Mouse (Mus musculus) ES-E14 (cell line): ENCODE data around the gene Mst1r. TPM values are rescaled to one million over a fixed set of nuclear protein-coding genes. Genes with fewer than 3 reads are reported as not detected.

Experiments used
- DNase-seq: peaks from one replicate; pipeline ENCODE4 v3.0.0-alpha.2; 2013; ENCODE audit warnings: low read depth, low spot score
- H3K27ac ChIP-seq: 2 replicates; pipeline ENCODE4 v1.5.1; 2012; ENCODE audit warnings: low read depth, mild to moderate bottlenecking, low read length, moderate library complexity, mixed read lengths; ENCODE audit not compliant: poor library complexity, insufficient read depth, severe bottlenecking
- H3K36me3 ChIP-seq: 2 replicates; pipeline ENCODE4 v1.6.1; 2012; ENCODE audit warnings: mild to moderate bottlenecking, low read length, moderate library complexity, mixed read lengths; ENCODE audit not compliant: control insufficient read depth, poor library complexity, insufficient read depth, severe bottlenecking
- H3K4me1 ChIP-seq, 2 experiments: fragments of 150-350 bp in 1 of 2; sonication (generic) in 1 of 2; 2 replicates each; pipeline ENCODE4 v1.6.1; 2012; ENCODE audit warnings: low read length in 2 of 2, mild to moderate bottlenecking in 1 of 2, mixed read lengths in 1 of 2; ENCODE audit not compliant: control insufficient read depth in 2 of 2, insufficient read depth in 2 of 2, poor library complexity in 1 of 2
- H3K4me3 ChIP-seq, 2 experiments: fragments of 150-350 bp in 1 of 2; sonication (generic) in 1 of 2; 2 replicates each; pipeline ENCODE4 v1.5.1; 2012; ENCODE audit warnings: low read length in 2 of 2, low read depth in 1 of 2, mild to moderate bottlenecking in 1 of 2, mixed read lengths in 1 of 2; ENCODE audit not compliant: insufficient read depth in 1 of 2, poor library complexity in 1 of 2, severe bottlenecking in 1 of 2
- H3K9ac ChIP-seq: 2 replicates; pipeline ENCODE4 v1.6.1; 2012; ENCODE audit warnings: low read depth, mild to moderate bottlenecking, low read length, mixed read lengths; ENCODE audit not compliant: poor library complexity, insufficient read depth, severe bottlenecking
- H3K9me3 ChIP-seq: fragments of 150-350 bp; sonication (generic); 2 replicates; pipeline ENCODE4 v1.6.1; 2012; ENCODE audit warnings: low read depth, mild to moderate bottlenecking, low read length; ENCODE audit not compliant: control insufficient read depth, insufficient read depth
- CHD2 ChIP-seq: IDR thresholded peaks from 2 replicates; pipeline ENCODE4 v1.6.1; 2014; ENCODE audit warnings: mild to moderate bottlenecking, low read depth, low read length, inconsistent platforms
- HCFC1 ChIP-seq: IDR thresholded peaks from 2 replicates; pipeline ENCODE4 v1.6.1; 2012; ENCODE audit warnings: low read length, inconsistent platforms, borderline replicate concordance; ENCODE audit not compliant: insufficient read depth
- MAFK ChIP-seq: IDR thresholded peaks from 2 replicates; pipeline ENCODE4 v1.6.1; 2014; ENCODE audit warnings: mild to moderate bottlenecking, low read depth, low read length, inconsistent platforms; ENCODE audit not compliant: insufficient read depth
- ZC3H11A ChIP-seq: IDR thresholded peaks from 2 replicates; pipeline ENCODE4 v1.6.1; 2012; ENCODE audit warnings: low read depth, mild to moderate bottlenecking, inconsistent platforms, low read length, borderline replicate concordance
- ZNF384 ChIP-seq: IDR thresholded peaks from 2 replicates; pipeline ENCODE4 v1.6.1; 2012; ENCODE audit warnings: low read depth, low read length, inconsistent platforms
- in situ Hi-C, 2 experiments: fragments of 600-800 bp; cut with MboI; formaldehyde crosslinking; loops; one replicate each; pipeline ENCODE4 v1.15.1; 2025; ENCODE audit warnings: low sequenced_read_pairs in 2 of 2, inconsistent platforms in 1 of 2; ENCODE audit not compliant: unreplicated experiment in 2 of 2
- total RNA-seq: library from RNA; depleted of rRNA; stranded (reverse); fragments of 300-350 nt; gene quantifications from 2 replicates; pipeline ENCODE4 v1.2.3, GENCODE M21; 2012

Gene Mst1r
- total RNA-seq, 1 experiment = 0.22 TPM

DNA sequence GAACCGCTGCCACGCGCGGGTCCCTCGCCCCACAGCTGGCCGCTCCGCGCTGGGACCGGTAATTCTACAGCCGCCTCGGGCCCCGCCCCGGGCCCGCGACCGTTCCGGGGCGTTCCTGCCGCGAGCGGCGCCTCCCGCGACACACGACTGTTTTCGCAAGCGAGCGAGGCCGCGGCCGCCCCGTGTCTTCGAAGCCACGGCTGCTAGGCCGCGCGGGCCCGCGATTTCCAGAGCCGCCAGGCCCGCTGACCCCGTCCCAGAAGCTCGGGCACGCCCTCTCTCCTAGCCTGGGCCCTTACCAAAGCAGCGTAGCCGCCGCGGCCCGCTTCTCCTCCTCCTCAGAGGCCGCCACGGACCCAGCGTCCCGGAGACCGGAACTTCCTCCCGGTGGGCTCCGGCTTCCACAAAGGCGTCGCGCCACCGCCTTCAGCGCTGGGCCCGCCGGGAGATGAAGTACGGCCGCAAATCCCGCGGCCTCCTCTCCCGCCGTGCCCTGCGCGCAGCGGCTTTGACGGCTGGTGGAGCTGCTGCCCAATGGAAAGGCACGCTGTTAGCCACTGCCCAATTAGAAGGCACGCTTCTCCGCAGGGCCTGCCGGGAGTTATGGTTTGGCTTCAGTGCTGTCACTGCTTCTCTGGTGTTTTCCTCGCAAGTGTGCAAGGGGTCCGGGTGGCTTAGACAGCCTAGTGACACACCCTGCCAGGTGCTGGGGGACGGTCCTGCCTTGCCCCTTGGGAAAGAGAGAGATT is 34.1 kb upstream of the Mst1r start:
- DNase-seq = peak; percentile 83
- no peak for TF ChIP-seq MAFK
- TF ChIP-seq ZNF384 = no peak
- TF ChIP-seq ZC3H11A = no peak
- TF ChIP-seq CHD2 = 0 out of 2 replicates have a peak, but pooled peaks have one; percentile 49
- TF ChIP-seq HCFC1 = peak; percentile 82
- in situ Hi-C loops = no loop called here

GRCm38 (mm10) chr9:107873137-107873536 is 33.5 kb upstream of the Mst1r start, which contains the start of gene Rbm6:
Gene Rbm6 (minus strand): TSS chr9:107873237.
- peak within 1 kb of the TSS; percentile 47 for H3K27ac ChIP-seq
- no peak for DNase-seq
- no peaks in the 10 kb centered on the region for H3K9me3 ChIP-seq
- TF ChIP-seq MAFK (no peak), CHD2 (no peak), ZNF384 (no peak)
- no peaks in the 10 kb centered on the region; the same call in 1 of the 2 replicates for H3K36me3 ChIP-seq
- H3K4me3 ChIP-seq = peak within 1 kb of the TSS; percentile 90 to 95
- in situ Hi-C loops = no loop called here
- H3K9ac ChIP-seq = peak within 1 kb of the TSS; percentile 95
- H3K4me1 ChIP-seq = peaks cover 0 to 7% of the 10 kb centered on the region in 2 experiments; a peak in 1 of 4 replicates

More for the DNA sequence above, 34.1 kb upstream of the Mst1r start:
- no peaks in the 10 kb centered on the region; the same call in 1 of the 2 replicates for H3K36me3 ChIP-seq
- peak overlapping the region; percentile 90 to 95 for H3K4me3 ChIP-seq
- H3K9me3 ChIP-seq = no peaks in the 10 kb centered on the region
- H3K27ac ChIP-seq = peak overlapping the region; percentile 47
- H3K9ac ChIP-seq = peak overlapping the region; percentile 95
- peaks cover 0 to 7% of the 10 kb centered on the region in 2 experiments; a peak in 1 of 4 replicates for H3K4me1 ChIP-seq

DNA sequence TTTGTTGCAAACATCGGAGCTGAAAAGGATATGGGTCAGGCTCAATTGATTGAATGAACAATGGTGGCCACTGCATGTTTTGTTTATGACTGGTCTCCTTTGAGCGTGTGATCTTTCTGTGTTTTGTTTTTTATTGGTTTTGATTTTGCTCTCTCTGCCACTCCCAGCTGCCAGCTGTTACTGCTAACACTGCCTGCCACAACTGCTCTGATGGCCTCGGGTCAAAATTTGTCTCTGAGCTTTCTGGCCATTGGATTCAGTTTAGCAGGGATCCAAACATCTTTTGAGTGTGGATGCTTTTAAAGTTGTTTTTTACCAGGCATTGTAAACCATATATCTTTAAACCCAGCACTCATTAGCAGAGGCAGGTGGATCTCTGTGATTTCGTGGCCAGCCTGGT is 26.3 kb upstream of the Mst1r start:
- no peak overlapping the region for H3K4me3 ChIP-seq
- H3K36me3 ChIP-seq = no peaks in the 10 kb centered on the region
- in situ Hi-C loops = no loop called here
- no peak overlapping the region for H3K27ac ChIP-seq
- H3K9ac ChIP-seq = no peak overlapping the region
- DNase-seq = no peak
- no peaks in the 10 kb centered on the region for H3K4me1 ChIP-seq
- H3K9me3 ChIP-seq = no peaks in the 10 kb centered on the region
- TF ChIP-seq ZNF384 = no peak
- no peak for TF ChIP-seq HCFC1

DNA sequence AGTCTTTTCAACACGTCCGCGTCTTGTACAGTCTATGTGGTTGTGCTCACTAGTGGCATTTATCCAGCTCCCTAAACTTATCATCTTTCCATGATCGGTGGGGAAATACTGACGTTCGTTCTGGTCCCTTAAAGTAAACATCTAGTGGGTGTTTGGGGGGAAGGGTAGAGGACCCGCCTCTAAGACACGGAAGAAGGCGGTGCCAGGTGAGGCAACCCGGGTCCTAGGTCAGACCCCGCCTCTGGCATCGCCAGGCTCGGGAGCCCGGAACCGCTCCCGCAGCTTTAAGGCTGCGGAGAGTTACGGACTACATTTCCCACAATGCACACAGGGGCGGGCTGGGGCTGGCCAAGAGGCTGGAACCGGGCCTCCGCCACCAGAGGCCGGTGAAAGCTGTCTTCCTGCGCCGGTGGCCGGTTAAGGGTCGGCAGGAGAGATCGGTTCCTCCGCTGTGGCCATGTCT is 18.8 kb upstream of the Mst1r start, which contains the start of gene Mon1a:
Mon1a (plus strand) TSS at position 348 of the 463 bp plus-strand sequence.
- H3K27ac ChIP-seq = no peak within 1 kb of the TSS
- no peaks in the 10 kb centered on the region for H3K36me3 ChIP-seq
- H3K4me3 ChIP-seq = peak within 1 kb of the TSS; percentile 71 to 80
- peak; percentile 77 for DNase-seq
- H3K9me3 ChIP-seq = no peaks in the 10 kb centered on the region
- H3K9ac ChIP-seq = peak within 1 kb of the TSS; percentile 45; the same call in 1 of the 2 replicates
- TF ChIP-seq HCFC1 = peak; percentile 89
- no peak for TF ChIP-seq ZC3H11A
- no peaks in the 10 kb centered on the region for H3K4me1 ChIP-seq
- in situ Hi-C loops = no loop called here
